Mouse (Mus musculus) lung, embryonic 14.5 days (tissue): ENCODE data around the gene Cdan1. TPM values are rescaled to one million over a fixed set of nuclear protein-coding genes. Genes with fewer than 3 reads are reported as not detected.

Experiments
- ATAC-seq: fragments of 200-750 bp; cut with Nextera tagmentation; 2 replicates; pipeline ENCODE4 v1.8.0; 2017; ENCODE audit warnings: mild to moderate bottlenecking, moderate TSS enrichment, moderate library complexity; ENCODE audit not compliant: insufficient read depth
- DNase-seq: peaks from one replicate; pipeline ENCODE4 v3.0.0-alpha.2; 2015
- H3K27ac ChIP-seq: fragments of 300-500 bp; sonication (generic); 2 replicates; pipeline ENCODE4 v1.5.1; 2014; ENCODE audit warnings: low read depth, mild to moderate bottlenecking, moderate library complexity
- H3K27me3 ChIP-seq: fragments of 300-500 bp; sonication (generic); 2 replicates; pipeline ENCODE4 v1.6.1; 2014; ENCODE audit warnings: low read length, control low read depth; ENCODE audit not compliant: insufficient read depth
- H3K36me3 ChIP-seq: fragments of 300-500 bp; sonication (generic); 2 replicates; pipeline ENCODE4 v1.6.1; 2014; ENCODE audit warnings: control low read depth; ENCODE audit not compliant: insufficient read depth
- H3K4me1 ChIP-seq: fragments of 300-500 bp; sonication (generic); 2 replicates; pipeline ENCODE4 v1.6.1; 2014; ENCODE audit warnings: antibody characterized with exemption, control low read depth; ENCODE audit not compliant: insufficient read depth
- H3K4me2 ChIP-seq: fragments of 300-500 bp; sonication (generic); 2 replicates; pipeline ENCODE4 v1.6.1; 2014; ENCODE audit warnings: mild to moderate bottlenecking
- H3K4me3 ChIP-seq: fragments of 300-500 bp; sonication (generic); 2 replicates; pipeline ENCODE4 v1.5.1; 2014; ENCODE audit warnings: low read depth, low read length
- H3K9ac ChIP-seq: fragments of 300-500 bp; sonication (generic); 2 replicates; pipeline ENCODE4 v1.6.1; 2014
- H3K9me3 ChIP-seq: fragments of 300-500 bp; sonication (generic); 2 replicates; pipeline ENCODE4 v1.6.1; 2016; ENCODE audit warnings: low read depth, low read length, control low read depth
- CTCF ChIP-seq: IDR thresholded peaks from 2 replicates; pipeline ENCODE4 v1.5.1; 2016; ENCODE audit warnings: antibody characterized with exemption, low read depth
- WGBS: fragments of 180-500 bp; shearing (Covaris S2); extraction: QIAGEN DNeasy Blood & Tissue Kit; methylation state at CpG from one replicate; pipeline ENCODE4 v1.1.7; 2014; 5-methylcytosine and 5-hydroxymethylcytosine counted together
- polyA plus RNA-seq: library from polyadenylated mRNA; unstranded; fragments of >200 nt; fragmentation: Nextera tagmentation; extraction: Ambion mirVana; gene quantifications from 2 replicates; pipeline ENCODE4 v1.2.1, GENCODE M21; 2014

Gene Cdan1
- polyA plus RNA-seq, 1 experiment from 2014 or later, result 10.7 TPM

DNA sequence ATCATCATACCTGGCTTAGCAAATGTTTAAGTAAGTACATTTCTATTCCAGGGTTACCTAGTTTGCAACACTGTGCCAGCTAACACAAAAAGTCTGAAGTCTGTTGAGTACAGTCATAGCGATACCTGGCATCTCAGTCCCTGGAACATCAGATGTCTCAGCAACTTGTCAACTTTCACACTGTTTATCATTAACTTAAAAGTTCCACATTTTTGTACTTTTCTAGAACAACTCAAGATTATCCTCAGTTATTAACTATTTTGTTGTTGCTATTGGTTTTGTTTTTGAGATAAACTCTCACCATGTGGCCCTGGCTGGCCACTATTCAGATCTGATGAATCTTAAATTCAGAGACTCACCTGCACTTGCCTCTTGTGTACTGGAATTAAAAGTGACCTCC lies 13.5 kb upstream of the Cdan1 start:
- TF ChIP-seq CTCF, result no peak
- Histone ChIP-seq H3K36me3 (peaks cover 51% of the 10 kb centered on the region), H3K4me1 (no peaks in the 10 kb centered on the region), H3K27me3 (no peaks in the 10 kb centered on the region), H3K9ac (no peak overlapping the region), H3K4me3 (no peak overlapping the region), H3K4me2 (no peak overlapping the region), H3K27ac (no peak overlapping the region), H3K9me3 (no peaks in the 10 kb centered on the region)
- 100% methylated on average over 1 of the region's 1 CpGs for WGBS
- ATAC-seq (no peak), DNase-seq (no peak)

- H3K27me3 ChIP-seq, result no peaks in the 10 kb centered on the region
- TF ChIP-seq CTCF, result no peak
- no peaks in the 10 kb centered on the region for H3K4me1 ChIP-seq
- no peak for ATAC-seq
- 51% methylated on average over 1 of the region's 1 CpGs for WGBS
- DNase-seq, result no peak
- H3K4me3 ChIP-seq, result no peak overlapping the region
- H3K9ac ChIP-seq, result no peak overlapping the region
- no peaks in the 10 kb centered on the region for H3K9me3 ChIP-seq
- H3K27ac ChIP-seq, result no peak overlapping the region
- peaks cover 42% of the 10 kb centered on the region for H3K36me3 ChIP-seq
- no peak overlapping the region for H3K4me2 ChIP-seq
Observed at GRCm38 (mm10) chr2:120860699-120861098, 10.8 kb upstream of the Cdan1 start.

DNA sequence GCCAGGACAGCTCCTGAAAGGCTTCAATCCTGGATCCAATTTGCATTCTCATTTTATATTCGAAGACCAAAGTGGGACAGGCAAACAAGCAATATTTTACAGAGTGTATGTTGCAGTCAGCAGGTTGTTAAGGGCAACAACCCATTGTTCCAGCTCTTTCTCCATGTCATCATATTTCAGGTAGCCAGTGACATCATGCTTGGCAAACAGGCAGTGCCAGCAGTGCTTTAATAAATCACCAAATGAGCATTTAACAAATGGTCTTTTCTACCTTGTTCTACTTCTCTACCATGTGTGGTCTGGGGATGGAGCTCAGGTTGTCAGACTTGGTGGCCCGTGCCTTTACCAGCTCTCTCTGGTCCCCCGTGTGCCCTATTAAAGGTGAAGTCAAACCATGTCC lies 8.2 kb upstream of the Cdan1 start:
- no peak overlapping the region for H3K9ac ChIP-seq
- no peaks in the 10 kb centered on the region for H3K4me1 ChIP-seq
- H3K27me3 ChIP-seq, result no peaks in the 10 kb centered on the region
- H3K4me2 ChIP-seq, result no peak overlapping the region
- DNase-seq (no peak), ATAC-seq (no peak)
- H3K27ac ChIP-seq, result no peak overlapping the region
- no peak overlapping the region for H3K4me3 ChIP-seq
- 87% methylated on average over 3 of the region's 3 CpGs for whole genome bisulfite sequencing
- peaks cover 23% of the 10 kb centered on the region for H3K36me3 ChIP-seq
- TF ChIP-seq CTCF, result no peak
- no peaks in the 10 kb centered on the region for H3K9me3 ChIP-seq

- Histone ChIP-seq H3K4me1 (peaks cover 4% of the 10 kb centered on the region; the same call in 1 of the 2 replicates), H3K27me3 (no peaks in the 10 kb centered on the region), H3K36me3 (no peaks in the 10 kb centered on the region), H3K27ac (no peak overlapping the region), H3K4me3 (no peak overlapping the region), H3K9me3 (no peaks in the 10 kb centered on the region), H3K9ac (no peak overlapping the region), H3K4me2 (no peak overlapping the region)
- no peak for TF ChIP-seq CTCF
- 51% methylated on average over 3 of the region's 3 CpGs for WGBS
- no peak for ATAC-seq
- DNase-seq, result no peak
Observed at GRCm38 (mm10) chr2:120853151-120853550, 3.2 kb upstream of the Cdan1 start.

GRCm38 (mm10) chr2:120852626-120853025 lies 2.7 kb upstream of the Cdan1 start:
- WGBS, result 31% methylated on average over 1 of the region's 1 CpGs
- Histone ChIP-seq H3K9ac (no peak overlapping the region), H3K4me2 (no peak overlapping the region), H3K9me3 (no peaks in the 10 kb centered on the region), H3K36me3 (no peaks in the 10 kb centered on the region), H3K4me1 (peaks cover 4% of the 10 kb centered on the region; the same call in 1 of the 2 replicates), H3K27me3 (no peaks in the 10 kb centered on the region), H3K27ac (no peak overlapping the region), H3K4me3 (no peak overlapping the region)
- no peak for ATAC-seq
- no peak for DNase-seq
- TF ChIP-seq CTCF, result no peak

GRCm38 (mm10) chr2:120850424-120851082 lies 625 bp upstream of the Cdan1 start, which contains the start of gene Ttbk2:
TSS of gene Ttbk2 (minus strand) at chr2:120850604.
- TF ChIP-seq CTCF, result peak; percentile 33
- DNase-seq (peak; percentile 99), ATAC-seq (peak; percentile 100)
- peak within 1 kb of the TSS; percentile 60; the same call in 1 of the 2 replicates for H3K27ac ChIP-seq
- no peaks in the 10 kb centered on the region for H3K27me3 ChIP-seq
- H3K36me3 ChIP-seq, result no peaks in the 10 kb centered on the region
- H3K9ac ChIP-seq, result peak within 1 kb of the TSS; percentile 82
- H3K4me1 ChIP-seq, result peaks cover 4% of the 10 kb centered on the region; the same call in 1 of the 2 replicates
- H3K4me3 ChIP-seq, result peak within 1 kb of the TSS; percentile 88
- H3K9me3 ChIP-seq, result no peaks in the 10 kb centered on the region
- H3K4me2 ChIP-seq, result peak within 1 kb of the TSS; percentile 89
- under 1% methylated on average over 39 of the region's 39 CpGs for WGBS

GRCm38 (mm10) chr2:120845280-120845679 lies 4.6 kb downstream of the Cdan1 start:
- no peaks in the 10 kb centered on the region for H3K36me3 ChIP-seq
- no peak overlapping the region for H3K27ac ChIP-seq
- H3K9me3 ChIP-seq, result no peaks in the 10 kb centered on the region
- 88% methylated on average over 1 of the region's 1 CpGs for WGBS
- TF ChIP-seq CTCF, result no peak
- no peak for ATAC-seq
- H3K27me3 ChIP-seq, result no peaks in the 10 kb centered on the region
- peaks cover 4% of the 10 kb centered on the region; the same call in 1 of the 2 replicates for H3K4me1 ChIP-seq
- H3K4me2 ChIP-seq, result no peak overlapping the region
- H3K9ac ChIP-seq, result no peak overlapping the region
- H3K4me3 ChIP-seq, result no peak overlapping the region
- no peak for DNase-seq
